Mouse (Mus musculus) heart, embryonic 16.5 days (tissue): ENCODE results near the gene Banp. TPM values are rescaled to one million over a fixed set of nuclear protein-coding genes. Genes with fewer than 3 reads are reported as not detected.

Experiments
- ATAC-seq: fragments of 200-750 bp; cut with Nextera tagmentation; replicated peaks from 2 replicates; pipeline ENCODE4 v1.8.0; 2017; ENCODE audit warnings: moderate number of reproducible peaks; ENCODE audit not compliant: insufficient read depth, low FRiP score; ENCODE audit errors: extremely low read depth
- H3K27ac ChIP-seq: fragments of 300-500 bp; sonication (generic); 2 replicates; pipeline ENCODE4 v1.5.1; 2014; ENCODE audit warnings: mild to moderate bottlenecking, low read length, control low read depth, moderate library complexity
- H3K27me3 ChIP-seq: fragments of 300-500 bp; sonication (generic); 2 replicates; pipeline ENCODE4 v1.6.1; 2014; ENCODE audit warnings: low read length, mixed read lengths; ENCODE audit not compliant: control insufficient read depth, insufficient read depth
- H3K36me3 ChIP-seq: fragments of 300-500 bp; sonication (generic); 2 replicates; pipeline ENCODE4 v1.6.1; 2014; ENCODE audit not compliant: control insufficient read depth, insufficient read depth
- H3K4me1 ChIP-seq: fragments of 300-500 bp; sonication (generic); 2 replicates; pipeline ENCODE4 v1.6.1; 2014; ENCODE audit warnings: low read length, mixed read lengths; ENCODE audit not compliant: control insufficient read depth, insufficient read depth
- H3K4me2 ChIP-seq: fragments of 300-500 bp; sonication (generic); 2 replicates; pipeline ENCODE4 v1.6.1; 2014; ENCODE audit warnings: low read depth, mild to moderate bottlenecking, control low read depth, low read length
- H3K4me3 ChIP-seq: fragments of 300-500 bp; sonication (generic); 2 replicates; pipeline ENCODE4 v1.5.1; 2014; ENCODE audit warnings: mild to moderate bottlenecking, control low read depth, low read length
- H3K9ac ChIP-seq: fragments of 300-500 bp; sonication (generic); 2 replicates; pipeline ENCODE4 v1.6.1; 2014; ENCODE audit warnings: low read length, control low read depth
- H3K9me3 ChIP-seq: fragments of 300-500 bp; sonication (generic); replicated peaks from 2 replicates; pipeline ENCODE4 v1.6.1; 2016; ENCODE audit warnings: low read length; ENCODE audit not compliant: control insufficient read depth
- WGBS: fragments of 180-500 bp; shearing (Covaris S2); extraction: QIAGEN DNeasy Blood & Tissue Kit; methylation state at CpG from one replicate; pipeline ENCODE4 v1.1.7; 2014; 5-methylcytosine and 5-hydroxymethylcytosine counted together
- polyA plus RNA-seq: library from polyadenylated mRNA; unstranded; fragments of >200 nt; fragmentation: Nextera tagmentation; extraction: Ambion mirVana; gene quantifications from 2 replicates; pipeline ENCODE4 v1.2.1, GENCODE M21; 2015

The Banp gene
- polyA plus RNA-seq, 1 experiment from 2014 or later: 33.1 TPM

DNA sequence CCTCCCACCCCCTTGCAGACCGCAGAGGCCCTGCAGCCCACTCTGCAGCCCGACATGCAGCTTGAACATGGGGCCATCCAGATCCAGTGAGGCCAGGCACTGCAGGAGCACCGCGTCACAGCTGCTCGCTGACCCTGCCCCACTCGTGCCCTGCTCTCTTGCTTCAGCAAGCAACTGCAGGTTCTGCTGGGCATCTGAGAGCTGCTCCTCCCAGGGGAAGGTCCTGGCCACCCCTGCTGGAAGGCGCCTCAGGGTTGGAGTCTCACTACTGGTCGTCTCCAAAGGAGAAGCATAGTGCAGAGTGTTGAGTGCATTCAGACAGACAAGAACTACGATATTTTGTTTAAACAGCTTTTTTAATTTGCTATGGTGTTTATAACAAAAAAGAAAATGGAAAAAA is 76.0 kb downstream of the Banp start:
- H3K4me3 ChIP-seq: no peak overlapping the region
- H3K9ac ChIP-seq: no peak overlapping the region
- ATAC-seq: no peak
- WGBS: 89% methylated on average over 9 of the region's 9 CpGs
- H3K36me3 ChIP-seq: peaks cover 18% of the 10 kb centered on the region
- H3K9me3 ChIP-seq: no peaks in the 10 kb centered on the region
- H3K4me1 ChIP-seq: peaks cover 5% of the 10 kb centered on the region; the same call in 1 of the 2 replicates
- no peak overlapping the region for H3K27ac ChIP-seq
- H3K27me3 ChIP-seq: no peaks in the 10 kb centered on the region
- H3K4me2 ChIP-seq: no peak overlapping the region

DNA sequence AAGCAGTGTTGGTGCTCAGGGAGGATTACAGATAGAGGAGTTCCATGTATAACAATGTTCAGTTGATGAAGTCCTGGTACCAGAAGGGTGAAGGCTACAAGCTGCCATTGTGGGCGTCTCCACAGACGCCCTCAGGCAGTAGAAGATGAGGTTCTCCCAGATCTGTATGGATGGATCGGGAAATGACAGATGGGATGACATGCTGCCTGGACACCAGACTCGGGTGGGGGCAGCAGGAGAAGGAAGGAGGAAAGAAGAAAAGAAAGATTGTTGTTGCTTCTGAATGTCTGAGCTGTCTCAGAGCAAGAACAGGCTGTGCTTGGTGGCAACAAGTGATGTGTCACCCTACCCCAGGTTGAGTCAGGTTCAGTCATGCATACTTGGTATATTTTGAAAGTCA is 78.6 kb downstream of the Banp start:
- peaks cover 18% of the 10 kb centered on the region for H3K36me3 ChIP-seq
- no peak overlapping the region for H3K27ac ChIP-seq
- no peaks in the 10 kb centered on the region for H3K27me3 ChIP-seq
- H3K9ac ChIP-seq: no peak overlapping the region
- H3K4me2 ChIP-seq: no peak overlapping the region
- H3K4me1 ChIP-seq: peaks cover 8% of the 10 kb centered on the region
- ATAC-seq: no peak
- H3K9me3 ChIP-seq: no peaks in the 10 kb centered on the region
- WGBS: 80% methylated on average over 4 of the region's 4 CpGs
- H3K4me3 ChIP-seq: no peak overlapping the region

DNA sequence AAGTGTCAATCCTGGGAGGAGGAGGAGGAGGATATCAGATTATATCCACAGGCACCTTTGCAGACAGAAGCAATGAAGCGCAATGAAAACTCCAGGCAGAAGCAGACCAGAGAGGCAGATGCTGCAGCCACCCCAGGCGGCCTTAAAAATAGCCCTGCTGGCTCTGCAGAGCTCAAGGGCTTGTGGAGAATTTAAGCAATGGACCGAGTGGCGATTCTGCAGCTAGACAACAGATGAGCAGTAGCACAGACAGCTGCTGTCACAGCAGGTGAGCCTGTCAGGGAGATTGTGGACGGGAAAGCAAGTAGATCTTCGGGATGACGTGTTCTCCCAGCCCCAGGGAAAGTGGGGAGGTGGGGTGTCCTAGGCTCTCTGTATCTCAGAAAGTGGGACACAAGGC is 81.4 kb downstream of the Banp start:
- no peak for ATAC-seq
- no peak overlapping the region for H3K9ac ChIP-seq
- H3K4me1 ChIP-seq: peaks cover 8% of the 10 kb centered on the region
- H3K4me3 ChIP-seq: no peak overlapping the region
- H3K27me3 ChIP-seq: no peaks in the 10 kb centered on the region
- WGBS: 30% methylated on average over 7 of the region's 7 CpGs
- no peaks in the 10 kb centered on the region for H3K9me3 ChIP-seq
- H3K27ac ChIP-seq: no peak overlapping the region
- H3K36me3 ChIP-seq: peaks cover 10% of the 10 kb centered on the region
- no peak overlapping the region for H3K4me2 ChIP-seq

DNA sequence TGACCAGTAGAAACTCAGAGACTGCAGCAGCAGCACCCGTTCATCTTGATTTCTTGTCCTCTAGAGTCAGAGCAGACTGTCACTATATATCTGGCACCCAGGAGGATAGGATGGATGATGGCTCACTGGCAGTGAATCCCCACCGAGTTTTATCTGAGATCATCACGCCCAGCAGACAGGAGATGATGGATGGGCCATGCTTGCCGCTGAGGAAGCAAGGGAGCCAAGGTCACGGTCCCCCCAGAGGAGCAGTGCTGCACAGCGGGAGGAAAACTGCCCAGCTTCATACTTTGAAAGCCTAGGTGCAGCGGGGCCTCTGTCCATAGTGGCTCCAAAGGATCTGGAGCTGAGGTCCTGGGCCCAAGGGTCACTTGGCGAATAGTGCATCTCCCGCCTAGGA is 83.2 kb downstream of the Banp start:
- Histone ChIP-seq H3K36me3 (no peaks in the 10 kb centered on the region), H3K4me2 (no peak overlapping the region), H3K4me3 (no peak overlapping the region), H3K9ac (no peak overlapping the region), H3K9me3 (no peaks in the 10 kb centered on the region), H3K4me1 (peaks cover 19% of the 10 kb centered on the region), H3K27me3 (no peaks in the 10 kb centered on the region), H3K27ac (no peak overlapping the region)
- no peak for ATAC-seq
- WGBS: 45% methylated on average over 9 of the region's 9 CpGs

GRCm38 (mm10) chr8:122035543-122035942 is 86.0 kb downstream of the Banp start:
- no peak overlapping the region for H3K4me3 ChIP-seq
- H3K4me2 ChIP-seq: no peak overlapping the region
- no peaks in the 10 kb centered on the region for H3K27me3 ChIP-seq
- H3K9me3 ChIP-seq: no peaks in the 10 kb centered on the region
- H3K36me3 ChIP-seq: no peaks in the 10 kb centered on the region
- no peak for ATAC-seq
- no peak overlapping the region for H3K27ac ChIP-seq
- no peak overlapping the region for H3K9ac ChIP-seq
- H3K4me1 ChIP-seq: peaks cover 19% of the 10 kb centered on the region
- WGBS: 69% methylated on average over 7 of the region's 7 CpGs

GRCm38 (mm10) chr8:122036325-122036724 is 86.8 kb downstream of the Banp start:
- Histone ChIP-seq H3K9ac (no peak overlapping the region), H3K9me3 (no peaks in the 10 kb centered on the region), H3K27me3 (no peaks in the 10 kb centered on the region), H3K4me2 (no peak overlapping the region), H3K4me3 (no peak overlapping the region), H3K27ac (no peak overlapping the region), H3K4me1 (peaks cover 12% of the 10 kb centered on the region), H3K36me3 (no peaks in the 10 kb centered on the region)
- WGBS: 37% methylated on average over 6 of the region's 6 CpGs
- peak; percentile 70 for ATAC-seq

GRCm38 (mm10) chr8:122037279-122037678 is 87.7 kb downstream of the Banp start:
- WGBS: 74% methylated on average over 7 of the region's 7 CpGs
- Histone ChIP-seq H3K36me3 (no peaks in the 10 kb centered on the region), H3K9me3 (no peaks in the 10 kb centered on the region), H3K4me3 (no peak overlapping the region), H3K4me2 (no peak overlapping the region), H3K27ac (no peak overlapping the region), H3K27me3 (no peaks in the 10 kb centered on the region), H3K4me1 (peaks cover 12% of the 10 kb centered on the region), H3K9ac (no peak overlapping the region)
- ATAC-seq: no peak

GRCm38 (mm10) chr8:122038076-122038475 is 88.5 kb downstream of the Banp start:
- Histone ChIP-seq H3K4me2 (no peak overlapping the region), H3K27ac (no peak overlapping the region), H3K9ac (no peak overlapping the region), H3K4me1 (peaks cover 17% of the 10 kb centered on the region), H3K4me3 (no peak overlapping the region), H3K27me3 (no peaks in the 10 kb centered on the region), H3K9me3 (no peaks in the 10 kb centered on the region), H3K36me3 (no peaks in the 10 kb centered on the region)
- ATAC-seq: no peak
- WGBS: 91% methylated on average over 6 of the region's 6 CpGs

- 77% methylated on average over 4 of the region's 4 CpGs for WGBS
- Histone ChIP-seq H3K4me3 (no peak overlapping the region), H3K9ac (no peak overlapping the region), H3K4me1 (peaks cover 17% of the 10 kb centered on the region), H3K36me3 (no peaks in the 10 kb centered on the region), H3K27me3 (no peaks in the 10 kb centered on the region), H3K9me3 (no peaks in the 10 kb centered on the region), H3K27ac (no peak overlapping the region), H3K4me2 (no peak overlapping the region)
- ATAC-seq: no peak
Measured at GRCm38 (mm10) chr8:122039452-122039851, 89.9 kb downstream of the Banp start.
